Mouse (Mus musculus) common myeloid progenitor, adult 5-6 weeks (primary cell): Measurements from ENCODE around the gene Utp18. TPM values are rescaled to one million over a fixed set of nuclear protein-coding genes. Genes with fewer than 3 reads are reported as not detected.
"Not testable (repeated sequence)": the region's sequence is repeated elsewhere in the genome, so short reads cannot be mapped to it uniquely, and the experiment has no call there.

Source experiments
- ATAC-seq: replicated peaks from 2 replicates; pipeline ENCODE4 v1.8.0; 2016; ENCODE audit warnings: low read depth, mild to moderate bottlenecking, moderate TSS enrichment, inconsistent platforms; ENCODE audit not compliant: poor library complexity, severe bottlenecking
- total RNA-seq: library from RNA; stranded (forward); fragments of 200-1000, 187-1606 nt; gene quantifications from 2 replicates; pipeline ENCODE4 v1.2.3, GENCODE M21; 2017

Utp18 gene
- total RNA-seq, result 64.0 and 71.8 TPM in 2 replicates

GRCm38 (mm10) chr11:93885572-93886410 is at the start of gene Utp18, which contains the start of gene Mbtd1:
Gene Utp18, minus strand, starts transcription at chr11:93885766.
Gene Mbtd1, plus strand, starts transcription at chr11:93885852.
- peak; percentile 81 for ATAC-seq

- ATAC-seq, result no peak
These were observed 43.5 kb upstream of the Utp18 start for GRCm38 (mm10) chr11:93929106-93929505.

- not testable (repeated sequence) for ATAC-seq
These were observed 29.5 kb upstream of the Utp18 start for GRCm38 (mm10) chr11:93915019-93915418.

- ATAC-seq, result no peak
These were observed 26.0 kb upstream of the Utp18 start for GRCm38 (mm10) chr11:93911603-93912002.

GRCm38 (mm10) chr11:93908829-93909228 is 23.3 kb upstream of the Utp18 start:
- ATAC-seq, result no peak

- no peak for ATAC-seq
These were observed 22.3 kb upstream of the Utp18 start for GRCm38 (mm10) chr11:93907839-93908238.

GRCm38 (mm10) chr11:93906834-93907233 is 21.3 kb upstream of the Utp18 start:
- no peak for ATAC-seq

- ATAC-seq, result no peak
These were observed 12.2 kb upstream of the Utp18 start for GRCm38 (mm10) chr11:93897732-93898131.

GRCm38 (mm10) chr11:93887080-93887447 is 1.5 kb upstream of the Utp18 start:
- ATAC-seq, result peak; percentile 6; the same call in 1 of the 2 replicates

GRCm38 (mm10) chr11:93886411-93887079 is 979 bp upstream of the Utp18 start:
- ATAC-seq, result peak; percentile 31

GRCm38 (mm10) chr11:93884901-93885571 is 530 bp downstream of the Utp18 start:
- ATAC-seq, result peak; percentile 21

GRCm38 (mm10) chr11:93884068-93884467 is 1.5 kb downstream of the Utp18 start:
- no peak for ATAC-seq

GRCm38 (mm10) chr11:93862638-93863037 is 22.9 kb downstream of the Utp18 start:
- no peak for ATAC-seq

GRCm38 (mm10) chr11:93862045-93862623 is 23.4 kb downstream of the Utp18 start:
- no peak for ATAC-seq

- no peak for ATAC-seq
These were observed 24.4 kb downstream of the Utp18 start for GRCm38 (mm10) chr11:93861193-93861592.

- ATAC-seq, result no peak
These were observed 24.9 kb downstream of the Utp18 start for GRCm38 (mm10) chr11:93860540-93861172.

GRCm38 (mm10) chr11:93856284-93856955 is 29.1 kb downstream of the Utp18 start:
- ATAC-seq, result peak; percentile 91

- no peak for ATAC-seq
These were observed 33.0 kb downstream of the Utp18 start for GRCm38 (mm10) chr11:93852546-93852945.

GRCm38 (mm10) chr11:93847342-93847741 is 38.2 kb downstream of the Utp18 start:
- no peak for ATAC-seq
